Mouse (Mus musculus) stomach, embryonic 15.5 days (tissue): Measurements from ENCODE around the gene Slc37a1. TPM values are rescaled to one million over a fixed set of nuclear protein-coding genes. Genes with fewer than 3 reads are reported as not detected.

Source experiments
- ATAC-seq: fragments of 200-750 bp; cut with Nextera tagmentation; 2 replicates; pipeline ENCODE4 v1.8.0; 2017; ENCODE audit warnings: low read depth, moderate number of reproducible peaks, moderate TSS enrichment; ENCODE audit not compliant: insufficient read depth, low FRiP score
- H3K27ac ChIP-seq: fragments of 300-500 bp; sonication (generic); 2 replicates; pipeline ENCODE4 v1.5.1; 2015; ENCODE audit warnings: mild to moderate bottlenecking, inconsistent platforms
- H3K27me3 ChIP-seq: fragments of 300-500 bp; sonication (generic); replicated peaks from 2 replicates; pipeline ENCODE4 v1.6.1; 2015; ENCODE audit warnings: inconsistent platforms
- H3K36me3 ChIP-seq: fragments of 300-500 bp; sonication (generic); 2 replicates; pipeline ENCODE4 v1.6.1; 2015; ENCODE audit warnings: inconsistent platforms
- H3K4me1 ChIP-seq: fragments of 300-500 bp; sonication (generic); 2 replicates; pipeline ENCODE4 v1.6.1; 2015; ENCODE audit warnings: inconsistent platforms
- H3K4me2 ChIP-seq: fragments of 300-500 bp; sonication (generic); 2 replicates; pipeline ENCODE4 v1.6.1; 2015; ENCODE audit warnings: mild to moderate bottlenecking, inconsistent platforms
- H3K4me3 ChIP-seq: fragments of 300-500 bp; sonication (generic); replicated peaks from 2 replicates; pipeline ENCODE4 v1.5.1; 2015; ENCODE audit warnings: inconsistent platforms
- H3K9ac ChIP-seq: fragments of 300-500 bp; sonication (generic); 2 replicates; pipeline ENCODE4 v1.6.1; 2015; ENCODE audit warnings: inconsistent platforms
- H3K9me3 ChIP-seq: fragments of 300-500 bp; sonication (generic); 2 replicates; pipeline ENCODE4 v1.6.1; 2016; ENCODE audit warnings: inconsistent platforms
- WGBS: fragments of 180-500 bp; shearing (Covaris S2); methylation state at CpG from one replicate; pipeline ENCODE4 v1.1.7; 2015; 5-methylcytosine and 5-hydroxymethylcytosine counted together
- polyA plus RNA-seq: library from polyadenylated mRNA; unstranded; fragments of >200 nt; fragmentation: Nextera tagmentation; extraction: Ambion mirVana; gene quantifications from 2 replicates; pipeline ENCODE4 v1.2.1, GENCODE M21; 2015

Slc37a1 gene
- polyA plus RNA-seq, 1 experiment from 2014 or later = 14.9 TPM

GRCm38 (mm10) chr17:31281830-31282686 lies 4.5 kb upstream of the Slc37a1 start:
- no peak overlapping the region for H3K27ac ChIP-seq
- H3K4me1 ChIP-seq = no peaks in the 10 kb centered on the region
- no peak overlapping the region for H3K4me3 ChIP-seq
- ATAC-seq = no peak
- H3K9me3 ChIP-seq = no peaks in the 10 kb centered on the region
- no peak overlapping the region for H3K9ac ChIP-seq
- H3K36me3 ChIP-seq = no peaks in the 10 kb centered on the region
- 50% methylated on average over 19 of the region's 19 CpGs for WGBS
- H3K27me3 ChIP-seq = no peaks in the 10 kb centered on the region
- H3K4me2 ChIP-seq = no peak overlapping the region

GRCm38 (mm10) chr17:31282687-31283053 lies 3.9 kb upstream of the Slc37a1 start:
- Histone ChIP-seq H3K27ac (no peak overlapping the region), H3K4me1 (no peaks in the 10 kb centered on the region), H3K4me3 (no peak overlapping the region), H3K9ac (no peak overlapping the region), H3K27me3 (no peaks in the 10 kb centered on the region), H3K9me3 (no peaks in the 10 kb centered on the region), H3K4me2 (no peak overlapping the region), H3K36me3 (no peaks in the 10 kb centered on the region)
- ATAC-seq = no peak
- 35% methylated on average over 7 of the region's 7 CpGs for WGBS

- no peaks in the 10 kb centered on the region for H3K9me3 ChIP-seq
- no peak overlapping the region for H3K4me2 ChIP-seq
- H3K36me3 ChIP-seq = no peaks in the 10 kb centered on the region
- WGBS = 81% methylated on average over 2 of the region's 2 CpGs
- no peaks in the 10 kb centered on the region for H3K4me1 ChIP-seq
- no peaks in the 10 kb centered on the region for H3K27me3 ChIP-seq
- H3K27ac ChIP-seq = no peak overlapping the region
- ATAC-seq = no peak
- no peak overlapping the region for H3K4me3 ChIP-seq
- H3K9ac ChIP-seq = no peak overlapping the region
These were observed 725 bp upstream of the Slc37a1 start for GRCm38 (mm10) chr17:31285867-31286266.

GRCm38 (mm10) chr17:31287216-31287615 lies 624 bp downstream of the Slc37a1 start:
- Histone ChIP-seq H3K9me3 (no peaks in the 10 kb centered on the region), H3K4me2 (no peak overlapping the region), H3K4me1 (no peaks in the 10 kb centered on the region), H3K4me3 (no peak overlapping the region), H3K36me3 (no peaks in the 10 kb centered on the region), H3K27me3 (no peaks in the 10 kb centered on the region), H3K27ac (no peak overlapping the region), H3K9ac (no peak overlapping the region)
- 84% methylated on average over 3 of the region's 3 CpGs for WGBS
- no peak for ATAC-seq

GRCm38 (mm10) chr17:31288999-31289726 lies 2.6 kb downstream of the Slc37a1 start:
- Histone ChIP-seq H3K4me2 (no peak overlapping the region), H3K27me3 (no peaks in the 10 kb centered on the region), H3K36me3 (no peaks in the 10 kb centered on the region), H3K27ac (no peak overlapping the region), H3K4me1 (no peaks in the 10 kb centered on the region), H3K9ac (no peak overlapping the region), H3K9me3 (no peaks in the 10 kb centered on the region), H3K4me3 (no peak overlapping the region)
- no peak for ATAC-seq
- WGBS = 66% methylated on average over 7 of the region's 7 CpGs

GRCm38 (mm10) chr17:31290311-31290710 lies 3.7 kb downstream of the Slc37a1 start:
- H3K9ac ChIP-seq = no peak overlapping the region
- ATAC-seq = no peak
- H3K36me3 ChIP-seq = no peaks in the 10 kb centered on the region
- no peak overlapping the region for H3K4me3 ChIP-seq
- no peaks in the 10 kb centered on the region for H3K9me3 ChIP-seq
- H3K27ac ChIP-seq = no peak overlapping the region
- no peak overlapping the region for H3K4me2 ChIP-seq
- H3K27me3 ChIP-seq = no peaks in the 10 kb centered on the region
- 0 out of 2 replicates have a peak, but pooled peaks cover 2% of the 10 kb centered on the region for H3K4me1 ChIP-seq

- H3K27me3 ChIP-seq = no peaks in the 10 kb centered on the region
- no peak overlapping the region for H3K4me3 ChIP-seq
- H3K4me1 ChIP-seq = 0 out of 2 replicates have a peak, but pooled peaks cover 8% of the 10 kb centered on the region
- H3K36me3 ChIP-seq = no peaks in the 10 kb centered on the region
- no peak overlapping the region for H3K4me2 ChIP-seq
- WGBS = 61% methylated on average over 6 of the region's 6 CpGs
- no peak overlapping the region for H3K9ac ChIP-seq
- no peaks in the 10 kb centered on the region for H3K9me3 ChIP-seq
- no peak for ATAC-seq
- H3K27ac ChIP-seq = no peak overlapping the region
These were observed 4.3 kb downstream of the Slc37a1 start for GRCm38 (mm10) chr17:31290859-31291258.

- peak overlapping the region; percentile 99; the same call in 1 of the 2 replicates for H3K4me2 ChIP-seq
- WGBS = 78% methylated on average over 15 of the region's 15 CpGs
- ATAC-seq = no peak
- H3K9ac ChIP-seq = no peak overlapping the region
- H3K27me3 ChIP-seq = 0 out of 2 replicates have a peak, but pooled peaks cover 4% of the 10 kb centered on the region
- H3K4me1 ChIP-seq = peaks cover 26% of the 10 kb centered on the region
- 0 out of 2 replicates have a peak overlapping the region, but pooled peaks have one; percentile 1 for H3K27ac ChIP-seq
- no peak overlapping the region for H3K4me3 ChIP-seq
- no peaks in the 10 kb centered on the region for H3K36me3 ChIP-seq
- H3K9me3 ChIP-seq = no peaks in the 10 kb centered on the region
These were observed 8.0 kb downstream of the Slc37a1 start for GRCm38 (mm10) chr17:31294363-31295214.

GRCm38 (mm10) chr17:31295215-31295891 lies 8.8 kb downstream of the Slc37a1 start:
- Histone ChIP-seq H3K27ac (peak overlapping the region; percentile 82), H3K4me2 (peak overlapping the region; percentile 99), H3K9ac (peak overlapping the region; percentile 61; the same call in 1 of the 2 replicates), H3K4me1 (peaks cover 26% of the 10 kb centered on the region), H3K9me3 (no peaks in the 10 kb centered on the region), H3K27me3 (0 out of 2 replicates have a peak, but pooled peaks cover 4% of the 10 kb centered on the region), H3K4me3 (peak overlapping the region; percentile 59), H3K36me3 (no peaks in the 10 kb centered on the region)
- ATAC-seq = 0 out of 2 replicates have a peak, but pooled peaks have one; percentile 12
- 26% methylated on average over 25 of the region's 25 CpGs for WGBS

GRCm38 (mm10) chr17:31295892-31296781 lies 9.5 kb downstream of the Slc37a1 start:
- Histone ChIP-seq H3K9me3 (no peaks in the 10 kb centered on the region), H3K36me3 (no peaks in the 10 kb centered on the region), H3K27ac (peak overlapping the region; percentile 82), H3K4me3 (peak overlapping the region; percentile 59), H3K4me1 (peaks cover 26% of the 10 kb centered on the region), H3K27me3 (0 out of 2 replicates have a peak, but pooled peaks cover 4% of the 10 kb centered on the region), H3K4me2 (peak overlapping the region; percentile 99), H3K9ac (peak overlapping the region; percentile 61)
- under 1% methylated on average over 67 of the region's 68 CpGs for WGBS
- peak; percentile 83 for ATAC-seq
